Mouse (Mus musculus): Measurements from ENCODE around the gene Lbr. TPM values are rescaled to one million over a fixed set of nuclear protein-coding genes. Genes with fewer than 3 reads are reported as not detected.

The Lbr gene
- polyA plus RNA-seq, 1 experiment from 2014 or later: 93.6 TPM

DNA sequence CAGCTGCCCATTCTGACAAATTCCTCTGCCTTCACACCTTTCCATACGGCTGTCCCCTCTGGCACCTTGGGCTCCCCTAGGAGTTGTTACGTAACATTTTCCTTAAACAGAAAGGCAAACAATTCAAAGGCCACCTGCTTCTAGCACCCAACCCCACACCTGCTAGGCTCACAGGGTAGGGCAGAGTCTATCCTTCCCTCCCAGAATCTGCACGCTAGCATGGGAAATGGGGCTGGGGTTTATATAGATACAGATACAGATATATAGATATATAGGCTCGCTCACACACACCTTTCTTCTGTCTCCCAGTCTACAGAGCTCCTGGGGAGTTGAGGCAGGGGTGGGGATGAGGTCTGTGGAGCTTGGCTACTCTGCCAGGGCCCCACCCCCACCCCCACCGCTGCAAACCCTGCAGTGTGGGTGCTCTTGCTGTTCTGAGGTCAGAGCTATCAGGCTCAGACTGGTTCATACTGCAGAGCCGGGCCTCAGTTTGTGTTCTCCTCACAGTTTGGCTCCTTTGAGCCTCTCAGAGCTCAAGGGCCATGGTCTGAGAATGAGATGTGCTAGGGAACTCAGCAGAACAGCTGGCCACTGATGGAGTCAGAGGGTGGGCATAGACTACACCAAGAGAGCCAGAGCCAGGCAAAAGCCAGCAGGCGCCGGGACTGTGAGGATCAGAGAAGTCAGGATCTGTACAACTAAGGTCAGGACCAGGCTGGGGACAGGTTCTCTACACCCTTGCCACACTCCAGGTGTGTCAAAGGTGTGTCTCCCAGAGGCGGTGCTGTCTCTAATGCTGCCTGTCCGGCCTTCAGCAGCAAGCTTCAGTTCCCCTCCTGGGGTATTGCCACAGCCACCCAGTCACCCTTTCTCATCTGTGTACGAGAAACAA, 22.4 kb upstream of the Lbr start:
- H3K9me3 ChIP-seq (replicated peaks): no peaks in the 10 kb centered on the region
- H3K4me3 ChIP-seq: no peak overlapping the region
- no peak overlapping the region for H3K27ac ChIP-seq
- no peaks in the 10 kb centered on the region for H3K36me3 ChIP-seq (ENCODE audit: poor library complexity, severe bottlenecking)
- H3K4me2 ChIP-seq: no peak overlapping the region
- H3K9ac ChIP-seq: no peak overlapping the region
- H3K27me3 ChIP-seq: no peaks in the 10 kb centered on the region
- peaks cover 5% of the 10 kb centered on the region; the same call in 1 of the 2 replicates for H3K4me1 ChIP-seq
- WGBS: 80% methylated on average over 11 of the region's 11 CpGs
- ATAC-seq: no peak

- no peak overlapping the region for H3K4me2 ChIP-seq
- ATAC-seq: no peak
- 46% methylated on average over 8 of the region's 8 CpGs for WGBS
Observed at GRCm38 (mm10) chr1:181863431-181863830, 20.6 kb upstream of the Lbr start.

GRCm38 (mm10) chr1:181862676-181863374, 20.0 kb upstream of the Lbr start:
- no peak overlapping the region for H3K9ac ChIP-seq
- H3K36me3 ChIP-seq (ENCODE audit: poor library complexity, severe bottlenecking): no peaks in the 10 kb centered on the region
- peaks cover 5% of the 10 kb centered on the region; the same call in 1 of the 2 replicates for H3K4me1 ChIP-seq
- no peaks in the 10 kb centered on the region for H3K9me3 ChIP-seq (replicated peaks)
- ATAC-seq: no peak
- no peak overlapping the region for H3K4me2 ChIP-seq
- H3K27me3 ChIP-seq: no peaks in the 10 kb centered on the region
- H3K27ac ChIP-seq: no peak overlapping the region
- 53% methylated on average over 16 of the region's 16 CpGs for WGBS
- no peak overlapping the region for H3K4me3 ChIP-seq

More at GRCm38 (mm10) chr1:181863431-181863830, 20.6 kb upstream of the Lbr start:
- Histone ChIP-seq H3K27me3 (no peaks in the 10 kb centered on the region), H3K4me1 (peaks cover 5% of the 10 kb centered on the region; the same call in 1 of the 2 replicates), H3K27ac (no peak overlapping the region), H3K9ac (no peak overlapping the region), H3K36me3 (ENCODE audit: poor library complexity, severe bottlenecking) (no peaks in the 10 kb centered on the region), H3K9me3 (replicated peaks) (no peaks in the 10 kb centered on the region), H3K4me3 (no peak overlapping the region)

GRCm38 (mm10) chr1:181861181-181861902, 18.5 kb upstream of the Lbr start:
- H3K4me3 ChIP-seq: no peak overlapping the region
- H3K4me2 ChIP-seq: no peak overlapping the region
- no peak overlapping the region for H3K27ac ChIP-seq
- ATAC-seq: no peak
- no peaks in the 10 kb centered on the region for H3K27me3 ChIP-seq
- WGBS: 84% methylated on average over 2 of the region's 2 CpGs
- peaks cover 5% of the 10 kb centered on the region; the same call in 1 of the 2 replicates for H3K4me1 ChIP-seq
- no peaks in the 10 kb centered on the region for H3K9me3 ChIP-seq (replicated peaks)
- H3K9ac ChIP-seq: no peak overlapping the region
- no peaks in the 10 kb centered on the region for H3K36me3 ChIP-seq (ENCODE audit: poor library complexity, severe bottlenecking)

DNA sequence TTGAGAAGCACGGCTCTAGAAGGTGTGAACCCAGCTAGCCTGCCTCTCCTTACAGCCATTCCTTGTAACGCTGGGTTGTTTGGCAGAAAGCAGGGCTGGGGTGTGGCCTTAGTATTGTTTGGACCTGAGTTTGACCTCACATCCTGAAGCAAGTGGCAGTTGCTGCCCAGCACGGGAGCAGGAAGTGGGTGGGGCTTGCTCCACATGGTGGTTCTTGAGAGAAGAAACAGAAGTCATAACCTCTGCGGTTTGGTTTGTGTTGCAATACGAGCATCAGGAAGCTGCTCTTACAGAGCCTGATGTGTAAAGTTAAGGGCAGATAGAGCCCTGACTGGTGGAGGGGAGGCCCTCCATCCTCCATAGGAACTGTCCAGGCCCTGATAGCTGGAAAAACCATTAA, 17.8 kb upstream of the Lbr start:
- H3K4me2 ChIP-seq: no peak overlapping the region
- H3K36me3 ChIP-seq (ENCODE audit: poor library complexity, severe bottlenecking): no peaks in the 10 kb centered on the region
- H3K9ac ChIP-seq: no peak overlapping the region
- ATAC-seq: no peak
- 60% methylated on average over 5 of the region's 5 CpGs for WGBS
- peaks cover 5% of the 10 kb centered on the region; the same call in 1 of the 2 replicates for H3K4me1 ChIP-seq
- no peaks in the 10 kb centered on the region for H3K9me3 ChIP-seq (replicated peaks)
- no peak overlapping the region for H3K4me3 ChIP-seq
- H3K27ac ChIP-seq: no peak overlapping the region
- H3K27me3 ChIP-seq: no peaks in the 10 kb centered on the region

GRCm38 (mm10) chr1:181856329-181856728, 13.5 kb upstream of the Lbr start:
- Histone ChIP-seq H3K4me1 (peaks cover 6% of the 10 kb centered on the region; the same call in 1 of the 2 replicates), H3K9ac (no peak overlapping the region), H3K4me2 (no peak overlapping the region), H3K9me3 (replicated peaks) (no peaks in the 10 kb centered on the region), H3K4me3 (no peak overlapping the region), H3K36me3 (ENCODE audit: poor library complexity, severe bottlenecking) (no peaks in the 10 kb centered on the region), H3K27ac (no peak overlapping the region), H3K27me3 (no peaks in the 10 kb centered on the region)
- 93% methylated on average over 2 of the region's 2 CpGs for WGBS
- no peak for ATAC-seq

- WGBS: 100% methylated on average over 2 of the region's 2 CpGs
- H3K27me3 ChIP-seq: no peaks in the 10 kb centered on the region
- ATAC-seq: no peak
- H3K4me3 ChIP-seq: no peak overlapping the region
- no peaks in the 10 kb centered on the region for H3K36me3 ChIP-seq (ENCODE audit: poor library complexity, severe bottlenecking)
- no peak overlapping the region for H3K9ac ChIP-seq
- no peaks in the 10 kb centered on the region for H3K9me3 ChIP-seq (replicated peaks)
- peaks cover 6% of the 10 kb centered on the region; the same call in 1 of the 2 replicates for H3K4me1 ChIP-seq
- H3K4me2 ChIP-seq: no peak overlapping the region
- no peak overlapping the region for H3K27ac ChIP-seq
Observed at GRCm38 (mm10) chr1:181854829-181855228, 12.0 kb upstream of the Lbr start.

- Histone ChIP-seq H3K27me3 (no peaks in the 10 kb centered on the region), H3K9ac (no peak overlapping the region), H3K4me2 (peak overlapping the region; percentile 37), H3K4me3 (no peak overlapping the region), H3K27ac (no peak overlapping the region), H3K9me3 (replicated peaks) (no peaks in the 10 kb centered on the region), H3K36me3 (ENCODE audit: poor library complexity, severe bottlenecking) (no peaks in the 10 kb centered on the region), H3K4me1 (peaks cover 6% of the 10 kb centered on the region; the same call in 1 of the 2 replicates)
- no peak for ATAC-seq
- 19% methylated on average over 21 of the region's 21 CpGs for WGBS
Observed at GRCm38 (mm10) chr1:181853081-181853736, 10.4 kb upstream of the Lbr start.

GRCm38 (mm10) chr1:181852466-181852865, 9.6 kb upstream of the Lbr start:
- no peaks in the 10 kb centered on the region for H3K27me3 ChIP-seq
- 50% methylated on average over 13 of the region's 13 CpGs for WGBS

GRCm38 (mm10) chr1:181851521-181852310, 8.9 kb upstream of the Lbr start:
- H3K4me3 ChIP-seq: no peak overlapping the region
- H3K4me2 ChIP-seq: no peak overlapping the region
- no peaks in the 10 kb centered on the region for H3K9me3 ChIP-seq (replicated peaks)
- 89% methylated on average over 12 of the region's 12 CpGs for WGBS
- H3K9ac ChIP-seq: no peak overlapping the region
- no peaks in the 10 kb centered on the region for H3K36me3 ChIP-seq (ENCODE audit: poor library complexity, severe bottlenecking)
- no peak overlapping the region for H3K27ac ChIP-seq
- ATAC-seq: no peak
- H3K27me3 ChIP-seq: no peaks in the 10 kb centered on the region
- H3K4me1 ChIP-seq: peaks cover 6% of the 10 kb centered on the region; the same call in 1 of the 2 replicates

More at GRCm38 (mm10) chr1:181852466-181852865, 9.6 kb upstream of the Lbr start:
- Histone ChIP-seq H3K9ac (no peak overlapping the region), H3K36me3 (ENCODE audit: poor library complexity, severe bottlenecking) (no peaks in the 10 kb centered on the region), H3K4me3 (no peak overlapping the region), H3K4me1 (peaks cover 6% of the 10 kb centered on the region; the same call in 1 of the 2 replicates), H3K27ac (no peak overlapping the region), H3K9me3 (replicated peaks) (no peaks in the 10 kb centered on the region), H3K4me2 (no peak overlapping the region)
- no peak for ATAC-seq

DNA sequence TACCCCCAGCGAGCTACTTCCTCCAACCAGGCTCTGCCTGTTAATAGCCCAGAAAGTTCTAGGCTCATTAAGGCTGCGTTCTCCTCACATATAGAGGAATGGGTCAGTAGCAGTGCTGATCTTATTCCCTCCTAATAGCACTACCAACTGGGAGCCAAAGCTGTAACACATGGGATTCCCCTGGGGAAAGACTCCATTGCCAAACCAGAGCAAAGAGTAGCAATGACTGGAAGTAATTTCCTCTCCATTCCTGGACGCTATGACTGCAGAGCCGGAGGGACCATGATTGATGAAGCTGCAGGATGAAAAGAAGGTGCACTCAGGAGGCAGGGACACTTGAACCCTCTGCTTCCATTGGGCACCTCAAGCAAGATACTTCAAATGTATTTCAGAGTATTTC, 7.6 kb upstream of the Lbr start:
- H3K4me2 ChIP-seq: no peak overlapping the region
- 75% methylated on average over 4 of the region's 4 CpGs for WGBS

More for the DNA sequence above, 7.6 kb upstream of the Lbr start:
- H3K27me3 ChIP-seq: no peaks in the 10 kb centered on the region
- peaks cover 6% of the 10 kb centered on the region; the same call in 1 of the 2 replicates for H3K4me1 ChIP-seq
- H3K9ac ChIP-seq: no peak overlapping the region
- no peak overlapping the region for H3K27ac ChIP-seq
- no peaks in the 10 kb centered on the region for H3K9me3 ChIP-seq (replicated peaks)
- no peaks in the 10 kb centered on the region for H3K36me3 ChIP-seq (ENCODE audit: poor library complexity, severe bottlenecking)
- H3K4me3 ChIP-seq: no peak overlapping the region
- ATAC-seq: no peak
